Mouse (Mus musculus) layer of hippocampus, postnatal 25 days (tissue): ENCODE measurements at regions not wholly inside any gene's neighbourhood (a gene's known extent, or its start where the extent isn't known, plus 50 kb on each side); places are given as distances from the start of the nearest gene placed in this dataset.

Source experiments
- DNase-seq, 2 experiments: peaks; one replicate each; pipeline ENCODE4 v3.0.0; 2022; ENCODE audit warnings: mixed read lengths in 2 of 2, low spot score in 1 of 2; ENCODE audit errors: extremely low spot score in 1 of 2

DNA sequence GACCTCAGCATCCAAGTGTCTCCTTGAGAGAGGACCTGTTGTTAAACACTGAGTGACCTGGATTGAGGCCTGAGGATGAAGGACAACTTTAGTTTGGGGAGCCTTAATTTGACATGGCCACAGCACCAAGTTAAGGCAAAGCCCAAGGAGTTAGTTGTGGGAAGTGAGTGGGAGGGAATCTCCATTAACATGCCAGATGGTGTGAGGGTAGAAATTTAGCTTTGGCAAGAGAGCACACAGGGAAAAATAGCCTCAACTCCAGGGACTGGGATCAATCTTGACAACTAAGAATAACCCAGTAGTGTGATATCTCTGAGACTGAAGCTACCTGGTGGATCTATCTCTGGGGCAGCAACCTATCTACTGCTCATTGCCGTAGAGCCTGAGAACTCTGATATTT, 105.4 kb downstream of the Ahr start:
- DNase-seq, result no peak

DNA sequence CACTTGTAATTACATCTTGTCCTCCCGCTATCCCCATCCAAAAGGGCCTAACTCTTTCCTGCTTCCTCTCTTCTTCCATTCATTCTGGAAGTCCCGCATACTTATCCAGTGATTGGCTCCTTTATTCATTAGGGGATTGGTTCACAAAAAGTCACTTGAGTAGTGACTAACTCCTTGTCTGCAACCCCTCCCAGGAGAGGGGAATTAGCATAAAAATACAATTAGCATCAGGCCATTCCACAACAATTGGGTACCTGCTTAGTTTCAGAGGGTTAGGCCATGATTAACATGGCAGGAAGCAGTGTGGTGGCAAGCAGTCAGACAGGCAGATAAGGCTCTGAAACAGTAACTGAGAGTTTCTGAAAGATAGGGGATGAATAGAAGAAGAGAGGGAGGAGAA, 115.6 kb downstream of the Ahr start:
- DNase-seq, result no peak

DNA sequence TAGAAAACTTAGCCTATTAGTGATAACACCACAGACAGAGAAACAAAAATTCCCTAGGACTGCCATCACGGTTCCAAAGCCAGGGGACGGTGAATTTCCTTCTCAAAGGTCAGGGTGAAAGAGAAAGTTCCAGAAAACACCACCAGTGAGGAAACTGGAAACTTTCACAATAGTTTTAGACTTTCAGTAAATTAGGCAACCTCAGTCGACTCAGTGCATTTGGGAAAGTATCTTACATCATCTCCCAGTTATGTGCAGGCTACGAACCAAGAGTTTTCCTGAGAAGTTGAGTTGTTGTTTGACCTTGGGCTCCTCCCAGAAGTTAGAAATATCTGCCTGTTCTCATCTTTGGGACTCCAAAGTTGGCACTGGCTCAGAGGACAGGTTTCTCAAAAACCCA, 116.9 kb downstream of the Ahr start:
- no peak for DNase-seq

DNA sequence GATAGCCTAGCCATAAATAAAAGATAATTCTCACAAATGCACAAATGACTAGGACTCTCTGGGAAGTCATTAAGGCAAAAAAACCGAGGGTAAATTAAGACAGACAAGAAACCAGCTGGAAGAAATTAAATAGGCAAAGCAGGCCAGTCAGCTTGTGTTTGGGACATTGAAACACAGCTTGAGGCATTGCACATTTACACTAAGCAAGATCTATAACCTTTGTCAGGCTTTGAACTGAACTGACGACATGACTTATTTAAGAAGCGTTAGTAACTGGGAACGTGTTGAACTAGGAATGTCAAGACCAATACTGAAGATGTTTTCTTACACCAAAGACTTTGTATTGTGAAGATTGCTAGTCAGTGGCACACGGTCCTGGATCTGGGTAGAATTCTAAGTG, 118.3 kb downstream of the Ahr start:
- DNase-seq, result no peak

DNA sequence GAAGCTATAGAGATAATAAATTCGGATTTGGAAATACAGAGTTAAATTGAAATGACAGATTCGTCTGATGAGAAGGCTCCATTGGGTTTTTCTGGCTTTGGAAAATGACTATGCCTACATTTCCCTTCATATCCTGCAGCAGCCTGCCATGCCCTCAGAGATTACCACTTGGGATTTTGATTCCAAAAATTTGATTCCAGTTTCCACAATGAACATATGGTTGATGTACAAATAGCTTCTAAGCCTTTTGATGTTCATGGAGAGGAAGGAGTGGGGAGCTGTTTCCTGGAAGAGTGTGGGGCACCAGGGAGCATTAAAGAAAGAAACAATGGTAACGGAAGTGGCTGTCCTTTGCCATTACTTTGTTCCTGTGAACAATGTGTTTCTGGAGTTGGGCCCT, 122.1 kb downstream of the Ahr start:
- no peak for DNase-seq

DNA sequence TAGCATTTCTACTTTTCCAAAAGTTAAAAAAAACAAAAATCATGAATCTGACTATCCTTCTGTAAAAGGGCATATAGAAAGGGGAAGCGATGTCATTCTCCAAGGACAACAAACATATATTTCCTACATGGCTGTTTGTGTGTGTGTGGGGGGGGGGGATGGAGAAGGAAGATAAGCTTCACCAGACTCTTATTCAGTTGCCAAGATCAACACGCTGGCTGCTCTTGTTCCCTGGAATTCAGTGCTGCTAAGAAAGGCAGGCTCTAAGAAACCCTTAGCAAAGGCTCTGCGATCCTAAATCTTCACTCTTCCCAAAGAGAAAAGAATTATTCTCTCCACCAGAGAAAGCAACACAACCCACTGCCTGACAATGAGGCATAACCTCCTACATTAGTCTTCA, 126.4 kb downstream of the Ahr start:
- no peak for DNase-seq

DNA sequence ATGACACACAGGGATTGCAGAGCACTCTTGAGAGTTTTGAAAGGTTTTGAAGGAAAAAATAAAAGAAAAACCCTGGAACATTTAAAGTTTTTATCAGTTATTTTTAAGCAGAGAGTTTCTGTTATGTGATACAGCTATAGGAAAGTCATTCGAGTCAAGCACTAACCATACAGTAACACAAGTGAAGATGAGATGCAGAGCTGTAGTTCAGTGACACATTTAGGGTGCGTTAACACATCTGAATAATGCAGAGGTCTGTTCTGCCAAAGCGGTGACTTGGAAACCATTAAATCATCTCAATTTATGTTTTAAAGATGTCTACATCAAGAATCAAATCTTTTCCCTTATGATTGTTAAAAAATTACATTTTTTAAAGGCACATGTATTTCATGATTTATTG, 126.8 kb downstream of the Ahr start:
- DNase-seq, result no peak

DNA sequence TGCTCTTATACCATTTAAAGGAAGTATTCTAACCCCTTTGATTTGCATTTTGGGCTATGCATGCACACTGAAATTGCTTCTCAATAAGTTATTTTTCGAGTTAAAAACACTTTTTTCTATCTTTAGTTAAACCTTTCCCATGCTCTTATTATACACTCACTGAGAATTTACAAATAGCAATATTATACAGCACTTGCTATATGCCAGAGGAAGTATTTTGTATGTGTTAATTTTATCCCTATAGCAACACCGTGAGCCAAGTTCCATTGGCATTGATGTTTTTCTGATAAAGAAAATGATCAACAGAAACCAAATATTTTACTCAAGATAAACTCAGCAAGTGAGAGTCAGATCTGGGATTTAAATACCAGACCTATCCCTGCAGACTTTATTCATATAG, 133.0 kb downstream of the Ahr start:
- DNase-seq, result no peak

DNA sequence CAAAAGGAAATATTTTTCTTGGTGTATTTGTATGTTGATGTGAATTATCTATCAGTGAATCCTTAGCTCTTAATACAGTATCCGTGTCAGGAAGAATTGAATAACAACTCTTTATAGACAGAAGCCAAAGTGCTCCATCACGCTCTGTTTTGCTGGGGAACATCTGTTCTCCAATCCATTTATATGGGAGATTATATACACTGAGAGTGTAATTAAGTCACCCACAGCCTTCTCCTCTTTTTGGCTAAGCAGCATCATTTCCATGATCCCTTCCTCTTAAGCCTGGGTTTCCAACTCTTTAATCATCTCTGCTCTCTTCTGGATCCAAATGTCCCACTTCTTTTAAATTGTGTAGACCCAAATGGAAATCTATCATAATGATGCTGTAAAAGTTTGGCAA, 133.6 kb downstream of the Ahr start:
- DNase-seq, result no peak

DNA sequence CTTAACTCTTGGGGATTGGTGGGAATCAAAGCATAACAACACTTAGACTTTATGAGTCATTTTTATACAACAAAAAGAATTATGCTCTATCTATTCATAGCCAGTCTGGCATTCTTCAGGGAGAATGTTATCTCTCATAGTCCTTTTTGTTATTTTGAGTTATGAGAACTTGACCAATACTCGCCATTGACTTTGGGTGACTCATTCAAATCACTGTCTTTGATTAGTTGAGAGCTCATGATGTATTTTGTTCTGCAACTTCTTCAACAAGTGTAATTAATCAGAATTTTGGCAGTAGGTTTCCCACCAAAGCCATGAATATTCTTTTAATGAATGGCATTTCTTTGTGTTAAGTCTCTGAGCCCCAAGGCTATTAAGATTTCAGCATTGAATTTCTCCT, 139.6 kb downstream of the Ahr start:
- no peak for DNase-seq

DNA sequence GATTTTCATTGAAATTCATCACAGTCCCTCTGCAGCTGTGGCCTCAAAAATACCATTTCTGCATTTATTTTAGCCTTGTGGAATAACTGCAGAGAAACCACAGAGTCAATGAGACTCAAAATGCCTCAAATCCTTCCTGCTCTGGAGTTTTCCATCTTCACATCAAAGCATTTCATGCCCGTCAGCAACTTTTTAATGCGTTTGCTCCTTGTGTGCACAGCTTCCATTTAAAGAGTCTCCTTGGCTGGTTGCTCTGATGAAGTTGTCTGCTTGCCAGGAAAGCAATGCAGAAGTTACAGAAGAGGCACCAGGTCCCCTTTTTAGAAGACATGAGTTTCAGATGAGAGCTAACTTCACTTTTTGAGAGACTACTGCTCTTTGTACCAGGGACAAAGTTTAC, 142.7 kb downstream of the Ahr start:
- no peak for DNase-seq

DNA sequence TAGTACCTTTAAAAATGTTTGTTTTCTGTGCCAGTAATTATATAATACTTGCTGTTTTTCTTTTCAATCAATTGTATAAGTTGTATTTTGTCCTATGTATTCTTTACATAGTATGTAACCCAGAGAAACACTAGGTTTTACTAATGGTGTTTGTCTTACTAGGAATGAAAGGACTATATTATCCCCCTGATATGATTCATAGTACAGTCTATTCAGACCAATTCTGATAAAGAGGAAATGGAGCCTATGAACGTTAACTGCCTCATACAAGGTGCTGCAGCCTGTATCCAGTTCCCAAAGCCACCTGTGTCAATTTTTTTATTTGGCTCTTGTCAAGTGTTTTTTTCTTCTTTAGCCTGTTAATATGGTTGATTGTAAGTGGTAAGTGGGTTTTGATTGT, 144.6 kb downstream of the Ahr start:
- no peak for DNase-seq

DNA sequence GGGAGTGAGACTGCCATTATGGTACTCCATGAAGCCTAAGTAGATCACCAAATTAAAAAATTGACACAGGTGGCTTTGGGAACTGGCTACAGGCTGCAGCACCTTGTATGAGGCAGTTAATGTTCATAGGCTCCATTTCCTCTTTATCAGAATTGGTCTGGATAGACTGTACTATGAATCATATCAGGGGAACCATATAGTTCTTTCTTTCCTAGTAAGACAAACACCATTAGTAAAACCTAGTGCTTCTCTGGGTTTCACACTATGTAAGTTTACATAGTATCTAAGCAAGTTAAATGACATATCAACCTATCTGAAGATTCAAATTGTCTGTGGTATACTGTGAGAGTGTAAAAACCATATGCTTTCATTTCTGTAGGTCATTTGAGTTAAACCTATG, 145.0 kb downstream of the Ahr start:
- no peak for DNase-seq

DNA sequence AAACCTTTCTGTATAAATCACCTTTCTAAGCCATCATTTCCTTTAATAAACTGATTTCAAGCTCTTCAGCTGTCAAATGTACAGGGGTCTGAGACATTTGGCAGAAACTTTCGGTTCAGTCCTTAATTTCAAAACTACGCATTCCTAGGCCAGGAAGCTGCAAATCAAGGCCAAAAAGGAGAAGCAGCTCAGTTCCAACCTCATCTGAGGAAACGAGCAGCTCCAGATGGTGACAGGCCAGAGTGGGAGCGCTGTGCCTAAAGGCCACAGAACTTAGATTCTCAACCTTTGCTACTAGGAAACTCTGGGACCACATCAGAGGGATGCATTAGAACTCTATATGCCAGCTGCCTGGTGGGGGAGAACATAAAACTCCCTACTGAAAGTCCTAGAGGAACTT, 150.6 kb downstream of the Ahr start:
- DNase-seq, result no peak

DNA sequence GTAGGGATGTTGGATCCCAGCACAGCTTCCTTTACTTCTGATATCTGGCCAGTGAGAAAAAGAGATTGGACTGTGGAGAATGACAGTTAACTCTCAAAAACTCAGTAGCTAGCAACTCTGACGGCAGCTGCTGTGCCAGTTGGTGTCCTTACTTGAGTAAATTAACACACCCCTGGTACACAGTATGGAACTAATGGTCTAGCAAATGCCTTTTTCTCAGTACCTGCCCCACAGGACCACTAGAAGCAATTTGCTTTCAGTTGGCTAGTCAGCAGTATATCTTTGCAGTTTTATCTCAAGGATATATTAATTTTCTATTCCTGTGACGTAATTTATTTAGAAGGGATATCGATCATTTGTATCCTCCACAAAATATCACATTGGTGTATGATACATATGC, 157.6 kb downstream of the Ahr start:
- no peak for DNase-seq

DNA sequence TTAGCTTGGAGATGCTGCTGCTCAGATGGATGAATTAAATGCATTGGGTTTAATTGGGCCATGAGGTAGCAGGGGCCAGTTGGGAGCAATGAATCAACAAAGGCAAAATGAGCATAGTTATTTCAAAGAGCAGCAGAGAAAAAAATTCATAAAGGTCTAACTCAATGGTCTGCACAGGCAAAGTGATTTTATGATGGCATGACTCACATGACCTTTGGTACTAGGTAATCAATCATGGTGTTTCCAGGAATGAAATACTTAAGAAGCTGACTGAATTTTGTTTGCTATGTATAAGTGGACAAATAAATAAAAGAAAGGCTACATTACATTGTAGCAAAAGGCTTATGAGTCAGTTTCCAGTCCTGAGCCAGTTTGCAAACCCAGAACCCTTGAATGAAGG, 158.5 kb downstream of the Ahr start:
- no peak for DNase-seq

DNA sequence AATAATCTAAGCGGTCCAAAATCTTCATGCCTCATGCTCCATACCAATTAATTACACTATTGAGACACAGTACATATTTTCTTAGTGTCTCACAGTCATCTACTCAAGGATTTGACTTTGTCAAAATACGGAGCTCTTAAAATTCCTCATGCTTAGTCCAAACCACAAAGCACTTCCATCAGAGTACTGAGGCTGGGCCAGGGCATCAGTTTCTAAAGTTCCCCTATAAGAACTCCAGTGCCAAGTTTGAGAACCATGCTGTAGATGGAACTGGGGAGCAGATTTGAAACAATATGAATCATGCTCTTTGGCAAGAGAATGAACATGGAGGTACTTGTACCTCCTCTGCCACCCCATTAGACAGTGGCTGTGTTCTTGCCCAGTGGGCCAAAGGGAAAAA, 176.9 kb downstream of the Ahr start:
- DNase-seq, result no peak

DNA sequence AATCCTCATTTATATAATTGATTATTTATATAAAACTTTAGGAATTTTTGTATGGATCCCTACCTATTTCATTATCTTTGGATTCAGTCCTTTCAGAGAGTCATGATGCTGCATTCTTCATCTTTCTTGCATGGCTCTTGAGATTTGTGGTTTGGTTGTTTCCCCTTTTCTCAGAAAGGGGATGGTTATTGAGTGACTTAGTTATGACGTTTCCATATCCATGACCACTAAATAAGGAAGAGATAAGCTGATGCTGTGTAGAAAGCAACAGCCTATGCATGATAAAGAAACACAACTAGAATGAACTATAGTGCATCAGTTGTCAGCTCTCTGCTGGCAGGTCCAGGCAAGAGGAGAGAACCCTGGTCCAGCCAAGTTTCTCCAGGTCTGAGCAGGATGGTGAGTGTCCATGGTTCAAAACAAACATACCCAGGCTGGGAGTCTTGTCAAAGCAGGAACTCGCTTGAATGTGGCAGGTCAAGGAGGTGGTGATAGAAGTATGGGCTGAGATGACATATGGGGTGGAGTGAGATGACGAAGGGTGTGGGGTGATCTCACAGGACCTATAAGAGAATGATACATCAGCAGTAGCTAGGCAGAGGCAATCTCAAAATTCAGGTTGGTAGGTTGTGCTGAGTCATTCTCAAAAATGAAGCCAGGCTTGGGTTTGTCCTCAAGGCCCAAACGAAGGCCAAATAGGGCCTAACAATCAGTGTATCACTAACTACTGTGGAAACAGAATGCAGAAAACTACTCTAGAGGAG, 196.5 kb downstream of the Ahr start:
- no peak for DNase-seq

DNA sequence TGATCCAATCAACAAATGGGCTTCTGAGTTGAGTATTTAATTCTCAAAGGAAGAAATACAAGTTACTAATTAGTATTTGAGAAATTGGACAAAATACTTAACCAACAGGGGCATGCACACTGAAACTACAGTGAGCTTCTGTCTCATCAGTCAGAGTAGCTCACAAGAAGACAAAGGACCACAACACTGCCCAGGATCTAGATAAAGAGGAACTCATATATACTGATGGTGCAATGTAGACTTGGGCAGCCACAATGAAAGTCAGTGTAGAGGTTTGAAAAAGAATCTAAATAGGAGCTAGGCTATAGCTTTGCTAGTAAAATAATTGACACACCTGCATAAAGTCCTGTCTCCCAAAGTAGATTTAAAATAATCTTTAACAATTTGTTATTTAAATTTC, 198.5 kb downstream of the Ahr start:
- no peak for DNase-seq

DNA sequence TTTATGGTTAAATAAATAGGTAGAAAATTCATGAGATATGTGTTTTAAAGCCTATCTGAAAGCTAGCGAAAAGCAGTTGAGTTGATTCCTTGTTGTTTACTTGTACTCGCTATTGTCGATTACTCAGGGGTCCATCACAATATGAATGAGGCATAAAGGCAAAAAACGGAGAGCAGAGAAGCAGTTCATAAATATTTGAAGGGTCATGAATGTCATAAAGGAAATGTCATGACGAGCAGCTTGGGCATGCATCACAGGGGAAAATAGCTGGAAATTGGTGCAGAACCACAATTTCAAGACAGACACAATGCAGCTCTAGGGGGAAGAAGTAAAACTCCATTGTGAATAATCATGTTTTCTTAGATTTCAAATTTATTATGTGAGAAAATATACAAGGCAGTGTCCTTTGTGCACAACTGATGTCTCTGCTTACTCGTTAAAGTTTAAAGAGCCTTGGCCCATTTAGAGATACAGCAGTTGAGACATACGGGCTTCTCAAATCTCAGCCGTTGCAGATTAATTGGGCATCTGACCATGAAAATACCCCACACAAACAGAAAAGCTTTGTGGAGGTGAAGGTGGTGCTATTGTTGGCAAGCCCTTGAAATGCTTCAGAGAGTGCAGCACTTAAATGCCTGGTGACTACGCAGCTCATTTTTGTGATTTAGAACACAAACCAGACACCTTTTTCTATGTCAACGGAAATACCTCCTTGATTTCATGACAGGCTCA, 200.3 kb downstream of the Ahr start:
- DNase-seq, result no peak

DNA sequence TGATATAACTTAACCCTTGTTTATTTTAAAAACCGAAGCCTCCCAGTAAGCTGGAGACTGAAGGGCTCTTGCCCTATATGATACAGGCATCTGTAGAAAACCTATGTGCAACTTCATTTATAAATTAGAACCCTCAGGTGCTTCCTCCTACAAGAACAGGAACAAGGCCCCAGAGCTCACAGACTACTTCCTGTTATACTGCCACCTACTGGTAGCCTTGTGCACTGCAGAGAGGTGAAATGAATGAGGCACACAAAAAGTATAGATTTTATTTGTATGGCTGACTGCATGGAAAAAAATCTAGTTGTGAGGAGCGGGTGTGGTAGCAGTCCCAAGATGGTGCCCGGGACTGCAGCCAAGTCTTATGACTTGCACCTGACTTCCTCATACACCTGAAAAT, 203.5 kb downstream of the Ahr start:
- DNase-seq, result no peak

DNA sequence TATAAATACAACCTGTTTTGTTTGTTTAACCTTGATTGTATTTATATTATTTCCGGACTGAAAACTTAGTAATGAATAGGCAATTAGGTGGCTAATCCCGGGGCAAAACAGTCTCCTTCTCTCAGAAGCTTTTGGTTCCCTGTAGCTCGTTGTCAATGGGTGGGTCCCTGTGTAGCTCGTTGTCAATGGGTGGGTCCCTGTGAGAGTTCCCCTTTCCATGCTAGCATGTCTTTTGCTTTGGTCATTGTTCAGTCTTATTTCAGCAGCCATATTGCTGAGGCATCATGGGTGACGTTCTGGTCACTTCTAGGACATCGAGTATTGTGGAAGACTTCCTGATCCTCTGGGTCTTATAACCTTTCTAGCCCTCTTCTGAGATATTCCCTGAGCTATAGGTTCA, 205.1 kb downstream of the Ahr start:
- no peak for DNase-seq
